Mouse (Mus musculus) heart, adult 2 months (tissue): ENCODE measurements at regions not wholly inside any gene's neighbourhood (a gene's known extent, or its start where the extent isn't known, plus 50 kb on each side); places are given as distances from the start of the nearest gene placed in this dataset.

Experiments
- DNase-seq, 2 experiments: peaks; one replicate each; pipeline ENCODE4 v3.0.0; 2021
- H3K27ac ChIP-seq: fragments of 200-600 bp; 2 replicates; pipeline ENCODE4 v1.8.1; 2022
- H3K27me3 ChIP-seq: fragments of 200-500 bp; 2 replicates; pipeline ENCODE4 v1.6.1; 2012; ENCODE audit warnings: mild to moderate bottlenecking, low read length, inconsistent platforms, mixed read lengths; ENCODE audit not compliant: control insufficient read depth, insufficient read depth
- H3K36me3 ChIP-seq: fragments of 200-500 bp; 2 replicates; pipeline ENCODE4 v1.6.1; 2012; ENCODE audit warnings: low read length, inconsistent platforms; ENCODE audit not compliant: control insufficient read depth, insufficient read depth
- H3K4me1 ChIP-seq: fragments of 200-500 bp; 2 replicates; pipeline ENCODE4 v1.6.1; 2011; ENCODE audit warnings: low read length; ENCODE audit not compliant: control insufficient read depth, insufficient read depth
- H3K4me3 ChIP-seq: fragments of 200-600 bp; 2 replicates; pipeline ENCODE4 v1.8.1; 2022
- H3K79me2 ChIP-seq: fragments of 200-500 bp; replicated peaks from 2 replicates; pipeline ENCODE4 v1.6.1; 2012; ENCODE audit warnings: mild to moderate bottlenecking, inconsistent platforms, low read length, moderate library complexity, mixed read lengths; ENCODE audit not compliant: control insufficient read depth, insufficient read depth
- H3K9ac ChIP-seq: fragments of 200-500 bp; 2 replicates; pipeline ENCODE4 v1.6.1; 2012; ENCODE audit warnings: low read depth, mild to moderate bottlenecking, control low read depth, inconsistent platforms, low read length, mixed read lengths
- CTCF ChIP-seq: fragments of 200-600 bp; IDR thresholded peaks from 2 replicates; pipeline ENCODE4 v1.8.1; 2022; ENCODE audit warnings: antibody characterized with exemption, mild to moderate bottlenecking, moderate library complexity
- EP300 ChIP-seq: fragments of 200-500 bp; IDR thresholded peaks from 2 replicates; pipeline ENCODE4 v1.6.1; 2011; ENCODE audit warnings: low read depth, low read length, control low read depth; ENCODE audit not compliant: insufficient read depth
- POLR2A ChIP-seq: fragments of 200-500 bp; IDR thresholded peaks from 2 replicates; pipeline ENCODE4 v1.6.1; 2011; ENCODE audit warnings: mild to moderate bottlenecking, low read depth, low read length, control low read depth; ENCODE audit not compliant: insufficient read depth
- WGBS: fragments of 180-500 bp; shearing (Covaris S2); methylation state at CpG from one replicate; pipeline ENCODE4 v1.1.7; 2018; 5-methylcytosine and 5-hydroxymethylcytosine counted together
- intact Hi-C: fragments of 180-260 bp; cut with DNase I; formaldehyde crosslinking; loops from one replicate; pipeline ENCODE4 v1.15.1; 2025

DNA sequence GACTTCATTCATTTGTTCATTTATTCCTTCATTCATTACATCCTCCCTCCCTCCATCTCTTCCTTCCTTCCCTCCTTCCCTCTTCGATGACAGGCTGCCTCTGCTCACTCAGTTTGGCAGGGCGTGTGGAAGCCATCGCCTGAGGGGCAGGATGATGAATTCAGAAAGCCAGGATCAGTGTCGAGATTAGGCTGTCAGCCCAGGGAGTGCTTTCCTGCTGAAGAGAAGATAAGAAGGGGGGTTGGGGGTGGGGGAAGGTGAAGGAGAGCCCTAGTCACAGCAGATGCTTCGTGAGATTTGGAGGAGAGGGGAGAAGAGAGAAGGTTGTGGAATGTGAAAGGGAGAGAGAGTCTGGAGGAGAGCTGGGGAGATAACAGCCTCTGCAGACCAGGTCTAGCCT lies 110.9 kb downstream of the Zfp169 start:
- no peak for DNase-seq
- Histone ChIP-seq H3K27me3 (no peaks in the 10 kb centered on the region), H3K4me1 (no peaks in the 10 kb centered on the region), H3K36me3 (no peaks in the 10 kb centered on the region), H3K27ac (no peak overlapping the region), H3K4me3 (no peak overlapping the region), H3K79me2 (no peaks in the 10 kb centered on the region), H3K9ac (no peak overlapping the region)
- TF ChIP-seq POLR2A (no peak), CTCF (no peak), EP300 (no peak)
- WGBS = 13% methylated on average over 5 of the region's 5 CpGs
- intact Hi-C loops = no loop called here

DNA sequence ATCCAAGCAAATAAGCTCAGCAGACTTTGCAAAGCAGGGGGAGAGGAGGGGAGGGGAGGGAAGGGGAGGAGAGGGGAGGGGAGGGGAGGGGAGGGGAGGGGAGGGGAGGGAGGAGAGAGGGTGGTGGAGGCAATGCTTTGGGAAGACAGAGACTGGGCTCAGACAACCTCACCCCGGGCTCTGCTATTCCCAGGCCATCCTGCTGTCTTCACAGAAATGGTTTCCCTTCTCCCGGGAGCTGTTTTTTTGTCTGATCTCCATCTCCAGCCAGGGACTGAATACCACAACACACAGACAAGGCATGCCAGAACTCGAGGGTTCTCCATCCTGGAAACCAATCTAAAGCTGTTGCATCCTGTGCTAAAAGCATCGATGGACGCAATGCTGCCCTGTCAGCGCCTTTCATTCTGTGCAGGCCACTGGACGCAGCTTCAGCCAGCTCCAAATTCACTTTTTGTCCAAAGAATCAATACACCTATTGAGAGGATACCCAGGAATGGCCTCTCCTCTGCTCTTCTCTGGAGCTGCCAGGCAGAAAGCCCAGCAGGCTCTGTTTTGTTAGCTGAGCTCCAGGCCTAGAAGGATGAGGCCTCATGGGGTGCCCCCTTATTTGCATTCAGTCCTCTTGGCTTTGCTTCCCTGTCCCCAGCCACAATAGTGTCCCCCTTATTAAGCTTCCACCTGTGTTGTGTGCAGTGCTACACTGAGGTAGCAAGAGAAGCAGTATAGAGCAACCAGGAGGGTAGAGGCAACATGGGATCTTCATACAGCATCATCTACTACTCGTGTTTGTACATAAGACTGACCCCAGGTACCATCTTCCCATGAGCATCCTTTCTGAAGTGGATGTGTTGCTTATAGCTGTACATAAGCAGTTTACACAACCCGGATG lies 90.6 kb downstream of the Zfp169 start:
- intact Hi-C loops = no loop called here
- 54% methylated on average over 9 of the region's 9 CpGs for WGBS

DNA sequence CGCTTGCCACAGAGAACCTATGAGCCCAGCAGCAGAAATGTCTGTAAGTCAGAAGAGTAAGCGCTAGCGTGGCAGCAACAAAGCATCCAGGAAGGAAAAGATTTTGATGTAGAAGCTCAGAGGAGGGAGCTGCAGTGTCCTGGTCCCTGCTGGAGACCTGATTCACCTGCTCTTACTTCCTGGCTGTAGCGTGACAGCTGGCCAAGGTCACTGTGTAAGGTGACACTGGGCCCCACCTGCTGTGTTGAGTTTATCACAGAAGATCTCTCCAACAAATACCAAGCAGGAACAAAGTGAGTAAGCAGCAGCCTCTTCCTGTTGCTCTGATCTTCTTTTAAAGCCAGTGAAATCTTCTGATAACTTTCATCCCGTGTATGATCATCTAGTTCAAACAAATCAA lies 86.4 kb downstream of the Zfp169 start:
- H3K4me1 ChIP-seq = no peaks in the 10 kb centered on the region
- no peak overlapping the region for H3K9ac ChIP-seq
- 70% methylated on average over 5 of the region's 5 CpGs for WGBS
- intact Hi-C loops = no loop called here
- DNase-seq = no peak
- H3K4me3 ChIP-seq = no peak overlapping the region
- TF ChIP-seq CTCF (no peak), POLR2A (no peak), EP300 (no peak)
- H3K27ac ChIP-seq = no peak overlapping the region
- no peaks in the 10 kb centered on the region for H3K27me3 ChIP-seq
- H3K79me2 ChIP-seq = no peaks in the 10 kb centered on the region
- no peaks in the 10 kb centered on the region for H3K36me3 ChIP-seq

More for the DNA sequence above, 90.6 kb downstream of the Zfp169 start:
- no peak for DNase-seq
- no peaks in the 10 kb centered on the region for H3K79me2 ChIP-seq
- no peak overlapping the region for H3K27ac ChIP-seq
- no peaks in the 10 kb centered on the region for H3K4me1 ChIP-seq
- TF ChIP-seq EP300 (no peak), CTCF (no peak), POLR2A (no peak)
- no peak overlapping the region for H3K9ac ChIP-seq
- no peaks in the 10 kb centered on the region for H3K36me3 ChIP-seq
- H3K4me3 ChIP-seq = no peak overlapping the region
- no peaks in the 10 kb centered on the region for H3K27me3 ChIP-seq

DNA sequence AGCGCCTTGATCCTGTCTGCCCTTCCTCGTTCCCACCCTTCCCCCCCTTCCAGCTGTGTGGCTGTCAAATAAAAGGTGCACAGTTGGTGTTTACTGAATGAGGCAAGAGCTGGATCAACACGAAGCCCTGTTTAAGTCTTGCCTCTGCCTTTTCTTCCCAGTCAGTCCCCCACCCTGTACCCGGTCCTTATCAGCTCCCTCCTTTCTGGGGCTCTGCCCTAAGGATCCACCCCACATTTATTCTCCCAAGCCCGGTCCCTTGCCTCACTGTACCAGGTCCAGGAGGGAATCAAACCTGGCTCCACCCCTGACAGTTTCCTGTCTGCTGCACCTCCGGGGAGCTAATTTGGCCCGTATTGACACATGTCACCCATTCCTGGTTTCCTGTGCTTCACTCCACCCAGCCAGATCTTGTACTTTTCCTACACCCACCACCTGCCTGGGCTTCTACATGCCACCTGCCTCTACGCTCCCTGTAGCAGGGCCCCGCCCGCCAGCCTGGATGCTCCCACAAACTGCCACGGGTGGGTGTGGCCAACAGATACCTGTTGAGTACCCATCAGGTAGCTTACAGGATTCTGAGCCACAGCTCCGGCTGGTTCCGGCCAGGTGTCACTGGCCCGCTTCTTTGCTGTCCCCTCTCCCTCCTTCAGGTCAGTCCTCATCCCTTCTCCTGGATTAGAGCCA lies 76.4 kb downstream of the Zfp169 start:
- intact Hi-C loops = no loop called here
- Histone ChIP-seq H3K36me3 (no peaks in the 10 kb centered on the region), H3K4me3 (no peak overlapping the region), H3K4me1 (no peaks in the 10 kb centered on the region), H3K79me2 (no peaks in the 10 kb centered on the region), H3K9ac (no peak overlapping the region), H3K27ac (no peak overlapping the region), H3K27me3 (no peaks in the 10 kb centered on the region)
- DNase-seq = no peak
- TF ChIP-seq POLR2A (no peak), EP300 (no peak), CTCF (no peak)
- whole genome bisulfite sequencing = 57% methylated on average over 14 of the region's 14 CpGs
